8 mouse cellular contexts compared by ENCODE assay signal in genomic region chr9:97295770-97296169, GRCm38 (mm10).
DNase-seq lines count a peak whose midpoint lies in the region; ATAC-seq and TF ChIP-seq lines count a peak whose summit lies in the region.

No protein-coding gene starts in this region.

- H3K27me3 ChIP-seq in midbrain, postnatal 0 days (ENCODE audit: insufficient read depth, low read length) = no peaks in the 10 kb centered on the region
- H3K27me3 ChIP-seq in midbrain, embryonic 15.5 days (replicated peaks) = no peaks in the 10 kb centered on the region; the same call in 1 of the 2 replicates
- H3K27me3 ChIP-seq in hindbrain, postnatal 0 days (ENCODE audit: insufficient read depth, low read length) = no peaks in the 10 kb centered on the region

- no peaks in the 10 kb centered on the region; the same call in 1 of the 2 replicates for H3K4me1 ChIP-seq in midbrain, postnatal 0 days (ENCODE audit: insufficient read depth, low read length)
- peaks cover 4% of the 10 kb centered on the region for H3K4me1 ChIP-seq in midbrain, embryonic 15.5 days
- H3K4me1 ChIP-seq in hindbrain, postnatal 0 days (ENCODE audit: insufficient read depth, low read length) = no peaks in the 10 kb centered on the region

- WGBS in midbrain, postnatal 0 days = 35% methylated on average over 7 of the region's 7 CpGs
- WGBS in midbrain, embryonic 15.5 days = 36% methylated on average over 7 of the region's 7 CpGs
- WGBS in hindbrain, postnatal 0 days = 35% methylated on average over 7 of the region's 7 CpGs

- no peaks in the 10 kb centered on the region for H3K36me3 ChIP-seq in midbrain, postnatal 0 days (ENCODE audit: insufficient read depth, low read length)
- no peaks in the 10 kb centered on the region for H3K36me3 ChIP-seq in midbrain, embryonic 15.5 days (replicated peaks)
- H3K36me3 ChIP-seq in hindbrain, postnatal 0 days (ENCODE audit: insufficient read depth, low read length) = no peaks in the 10 kb centered on the region

- DNase-seq in gastrocnemius, adult 18-20 months (ENCODE audit: low spot score) = peak; percentile 14
- DNase-seq in gastrocnemius, postnatal 36 days = no peak
- peak; percentile 38 for DNase-seq in midbrain, postnatal 0 days (ENCODE audit: low spot score)
- DNase-seq in cerebellum, adult 11 months = peak; percentile 24
- peak; percentile 57 for DNase-seq in hindbrain, postnatal 0 days (ENCODE audit: low spot score)
- peak; percentile 5 to 13 for DNase-seq in natural killer cell, adult 2 months (ENCODE audit: low spot score in 2 of 2)
- no peak for DNase-seq in T-cell, adult 2 months (ENCODE audit: low spot score)

- no peak overlapping the region for H3K9ac ChIP-seq in midbrain, postnatal 0 days (replicated peaks; ENCODE audit: low read length, poor library complexity, severe bottlenecking)
- H3K9ac ChIP-seq in midbrain, embryonic 15.5 days = no peak overlapping the region
- no peak overlapping the region for H3K9ac ChIP-seq in hindbrain, postnatal 0 days (replicated peaks; ENCODE audit: low read length)

- H3K27ac ChIP-seq in midbrain, postnatal 0 days (ENCODE audit: low read depth, low read length) = no peak overlapping the region
- no peak overlapping the region for H3K27ac ChIP-seq in midbrain, embryonic 15.5 days
- H3K27ac ChIP-seq in hindbrain, postnatal 0 days = no peak overlapping the region

- no peak overlapping the region for H3K4me2 ChIP-seq in midbrain, postnatal 0 days (ENCODE audit: low read depth, low read length, poor library complexity, severe bottlenecking)
- H3K4me2 ChIP-seq in midbrain, embryonic 15.5 days = no peak overlapping the region
- H3K4me2 ChIP-seq in hindbrain, postnatal 0 days (ENCODE audit: low read depth, low read length) = no peak overlapping the region

- intact Hi-C loops in gastrocnemius, postnatal 36 days (cut with DNase I) = no loop called here

- no peak for ATAC-seq in midbrain, postnatal 0 days (ENCODE audit: low FRiP score)
- no peak for ATAC-seq in midbrain, embryonic 15.5 days (replicated peaks)
- ATAC-seq in hindbrain, postnatal 0 days = no peak

- TF ChIP-seq CTCF in midbrain, postnatal 0 days (IDR thresholded peaks at IDR 0.05) = peak; percentile 81
- TF ChIP-seq CTCF in hindbrain, postnatal 0 days (IDR thresholded peaks at IDR 0.05; ENCODE audit: low read depth) = peak; percentile 85

- H3K9me3 ChIP-seq in midbrain, postnatal 0 days (ENCODE audit: low read length) = no peaks in the 10 kb centered on the region
- H3K9me3 ChIP-seq in midbrain, embryonic 15.5 days = no peaks in the 10 kb centered on the region
- no peaks in the 10 kb centered on the region for H3K9me3 ChIP-seq in hindbrain, postnatal 0 days (ENCODE audit: low read length)

- no peak overlapping the region for H3K4me3 ChIP-seq in midbrain, postnatal 0 days (ENCODE audit: low read depth, low read length)
- no peak overlapping the region for H3K4me3 ChIP-seq in midbrain, embryonic 15.5 days
- no peak overlapping the region for H3K4me3 ChIP-seq in hindbrain, postnatal 0 days (ENCODE audit: low read length)

Comparison
In these comparisons a context has a peak if more than half of its experiments do, and no peak if none do; other contexts are left out.
1. DNase-seq: peak in gastrocnemius, adult 18-20 months (single experiment), midbrain, postnatal 0 days (single experiment), cerebellum, adult 11 months (single experiment), hindbrain, postnatal 0 days (single experiment) and natural killer cell, adult 2 months (2 of 2); none in gastrocnemius, postnatal 36 days (0 of 2) and T-cell, adult 2 months (single experiment).